Mouse (Mus musculus): ENCODE data around the gene Nop9.
"Not testable (repeated sequence)": the region's sequence is repeated elsewhere in the genome, so short reads cannot be mapped to it uniquely, and the experiment has no call there.

Nop9 gene

GRCm38 (mm10) chr14:55724411-55724871 is 21.1 kb upstream of the Nop9 start:
- in situ Hi-C loops (cut with MboI; ENCODE audit: low pct_unique_long_range_greater_than_20kb in 1 of 2, low sequenced_read_pairs in 2 of 2, unreplicated experiment in 1 of 2): no loop called here

DNA sequence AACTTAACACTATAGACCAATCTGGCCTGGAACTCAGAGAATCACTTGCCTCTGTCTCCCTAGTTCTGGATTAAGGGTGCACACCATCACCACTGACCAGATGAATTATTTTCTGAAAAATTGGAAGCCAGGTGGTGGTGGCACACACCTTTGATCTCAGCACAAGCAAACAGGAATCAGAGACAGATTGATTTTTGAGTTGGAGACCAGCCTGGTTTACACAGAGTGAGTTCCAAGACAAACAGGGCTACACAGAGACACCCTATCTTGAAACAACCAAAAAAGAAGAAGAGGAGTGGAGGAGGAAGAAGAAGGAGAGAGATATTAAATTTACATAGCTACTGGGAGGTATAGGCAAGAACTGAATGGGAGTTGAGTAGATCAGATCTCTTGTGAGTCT is 19.2 kb upstream of the Nop9 start:
- in situ Hi-C loops (cut with MboI; ENCODE audit: low pct_unique_long_range_greater_than_20kb in 1 of 2, low sequenced_read_pairs in 2 of 2, unreplicated experiment in 1 of 2): no loop called here

DNA sequence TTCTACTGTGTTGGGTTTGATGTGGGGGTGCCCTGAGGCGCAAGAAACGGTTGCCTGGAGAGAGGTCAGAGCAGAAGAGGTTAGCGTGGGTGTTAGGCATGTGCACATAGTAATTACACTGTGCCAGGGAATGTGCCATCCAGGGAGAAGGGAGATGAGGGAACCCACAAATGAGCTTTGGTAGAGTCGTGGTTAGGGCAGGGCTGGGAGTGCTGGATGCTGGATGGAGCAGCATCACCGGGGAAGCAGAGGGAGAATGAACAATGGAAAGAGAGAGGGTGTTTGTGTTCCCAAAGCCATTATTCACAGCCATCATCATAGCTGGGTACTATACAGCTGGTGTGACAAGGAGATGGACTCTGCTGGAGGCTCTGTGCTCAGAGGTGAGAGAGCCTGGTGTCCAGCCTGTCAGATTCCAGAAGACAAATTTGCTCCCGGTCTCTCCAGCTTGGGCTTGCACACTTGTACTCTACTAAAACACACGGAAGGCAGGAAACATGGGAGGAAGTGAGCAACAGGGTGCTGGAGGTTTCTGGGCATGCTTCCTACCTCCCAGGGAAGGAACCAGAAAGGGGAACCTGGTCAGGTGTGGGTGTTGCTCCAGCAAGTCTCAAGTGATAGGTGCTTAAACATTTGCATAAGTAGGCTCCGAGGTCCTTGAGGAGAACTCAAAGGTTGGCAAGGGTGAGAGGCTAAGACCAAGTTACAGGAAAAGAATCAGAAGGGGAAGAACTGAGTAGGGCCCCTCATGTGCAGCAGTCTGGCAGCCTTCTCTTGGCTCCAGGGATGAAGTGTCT is 17.4 kb upstream of the Nop9 start:
- in situ Hi-C loops (cut with MboI; ENCODE audit: low pct_unique_long_range_greater_than_20kb in 1 of 2, low sequenced_read_pairs in 2 of 2, unreplicated experiment in 1 of 2): no loop called here

- in situ Hi-C loops (cut with MboI; ENCODE audit: low pct_unique_long_range_greater_than_20kb in 1 of 2, low sequenced_read_pairs in 2 of 2, unreplicated experiment in 1 of 2): no loop called here
Observed at GRCm38 (mm10) chr14:55730116-55730515, 15.4 kb upstream of the Nop9 start.

DNA sequence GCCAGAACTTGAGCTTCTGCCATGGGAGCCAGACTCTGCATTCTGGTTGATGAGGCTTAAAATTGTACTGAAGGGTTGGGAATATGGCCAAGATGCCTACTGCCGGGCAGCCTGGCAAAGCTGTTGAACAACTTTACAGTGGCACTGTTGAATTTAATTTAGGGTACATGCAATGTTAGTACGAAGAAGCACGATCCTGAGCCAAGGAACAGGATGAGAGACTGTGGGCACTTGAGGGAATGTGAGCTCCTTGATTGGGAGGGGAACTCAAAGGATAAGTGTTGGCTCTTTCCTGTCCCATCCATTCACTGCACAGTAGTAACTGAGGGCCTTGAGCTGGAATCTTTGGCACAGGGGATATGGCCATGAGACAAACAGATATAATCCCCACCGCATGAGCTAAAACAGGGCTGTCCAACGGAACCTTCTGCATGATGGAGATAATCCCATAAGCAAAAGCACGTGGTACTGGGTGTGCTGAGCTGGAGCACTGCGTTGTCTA is 14.9 kb upstream of the Nop9 start:
- in situ Hi-C loops (cut with MboI; ENCODE audit: low pct_unique_long_range_greater_than_20kb in 1 of 2, low sequenced_read_pairs in 2 of 2, unreplicated experiment in 1 of 2): no loop called here

GRCm38 (mm10) chr14:55733889-55734288 is 11.6 kb upstream of the Nop9 start:
- in situ Hi-C loops (cut with MboI; ENCODE audit: low pct_unique_long_range_greater_than_20kb in 1 of 2, low sequenced_read_pairs in 2 of 2, unreplicated experiment in 1 of 2): no loop called here

DNA sequence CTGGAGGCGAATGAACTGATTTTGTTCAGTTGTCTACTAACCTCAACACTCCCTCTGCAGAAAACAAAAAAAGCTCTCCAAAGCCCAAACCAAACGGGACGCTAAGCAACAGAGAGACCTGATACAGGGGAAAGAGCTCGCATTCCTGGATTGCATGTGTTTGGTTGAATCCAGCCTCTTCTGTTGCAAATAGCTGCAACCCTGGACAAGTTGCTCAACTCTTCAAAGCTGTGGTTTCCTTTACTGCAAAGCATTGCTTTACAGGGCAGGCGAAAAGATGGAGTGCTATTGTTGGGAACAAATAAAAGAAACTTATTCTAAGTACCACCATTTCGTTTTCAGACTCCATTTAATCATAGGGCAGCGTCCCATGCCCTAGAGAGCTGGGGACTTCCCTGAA is 10.6 kb upstream of the Nop9 start:
- in situ Hi-C loops (cut with MboI; ENCODE audit: low pct_unique_long_range_greater_than_20kb in 1 of 2, low sequenced_read_pairs in 2 of 2, unreplicated experiment in 1 of 2): no loop called here

- in situ Hi-C loops (cut with MboI; ENCODE audit: low pct_unique_long_range_greater_than_20kb in 1 of 2, low sequenced_read_pairs in 2 of 2, unreplicated experiment in 1 of 2): no loop called here
Observed at GRCm38 (mm10) chr14:55735334-55735733, 10.2 kb upstream of the Nop9 start.

GRCm38 (mm10) chr14:55735758-55736157 is 9.7 kb upstream of the Nop9 start:
- in situ Hi-C loops (cut with MboI; ENCODE audit: low pct_unique_long_range_greater_than_20kb in 1 of 2, low sequenced_read_pairs in 2 of 2, unreplicated experiment in 1 of 2): no loop called here

DNA sequence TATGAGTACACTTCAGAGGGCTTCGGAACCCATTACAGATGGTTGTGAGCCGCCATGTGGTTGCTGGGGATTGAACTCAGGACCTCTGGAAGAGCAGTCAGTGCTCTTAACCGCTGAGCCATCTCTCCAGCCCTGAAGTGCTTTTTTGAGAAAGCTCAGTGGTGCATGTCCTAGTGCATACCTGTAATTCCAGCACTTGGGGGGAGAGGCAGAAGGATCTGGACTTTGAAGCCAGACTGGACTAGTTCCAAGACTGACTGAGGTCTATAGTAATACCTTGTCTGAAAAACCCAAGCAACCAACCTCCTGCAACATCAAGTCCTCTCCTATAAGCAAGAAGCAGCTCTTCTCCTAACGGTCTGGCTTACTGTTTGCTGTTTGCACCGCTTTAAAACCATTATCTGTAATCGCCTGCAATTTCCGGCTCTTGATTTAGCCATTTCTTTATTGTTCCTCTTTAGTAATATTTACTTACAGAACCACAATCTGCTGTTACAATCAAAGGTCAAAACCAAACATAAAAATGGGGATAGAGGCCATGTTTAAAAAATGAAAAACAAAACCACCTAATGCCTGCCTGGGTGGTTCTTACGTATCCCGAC is 8.3 kb upstream of the Nop9 start:
- in situ Hi-C loops (cut with MboI; ENCODE audit: low pct_unique_long_range_greater_than_20kb in 1 of 2, low sequenced_read_pairs in 2 of 2, unreplicated experiment in 1 of 2): no loop called here

- in situ Hi-C loops (cut with MboI; ENCODE audit: low pct_unique_long_range_greater_than_20kb in 1 of 2, low sequenced_read_pairs in 2 of 2, unreplicated experiment in 1 of 2): loop anchor here (5.0 kb wide), 1 partner anchor 61 kb away; the partner anchor contains the start of gene Tinf2 (in 2 of the 2)
Observed at GRCm38 (mm10) chr14:55743711-55744110, 1.8 kb upstream of the Nop9 start.

DNA sequence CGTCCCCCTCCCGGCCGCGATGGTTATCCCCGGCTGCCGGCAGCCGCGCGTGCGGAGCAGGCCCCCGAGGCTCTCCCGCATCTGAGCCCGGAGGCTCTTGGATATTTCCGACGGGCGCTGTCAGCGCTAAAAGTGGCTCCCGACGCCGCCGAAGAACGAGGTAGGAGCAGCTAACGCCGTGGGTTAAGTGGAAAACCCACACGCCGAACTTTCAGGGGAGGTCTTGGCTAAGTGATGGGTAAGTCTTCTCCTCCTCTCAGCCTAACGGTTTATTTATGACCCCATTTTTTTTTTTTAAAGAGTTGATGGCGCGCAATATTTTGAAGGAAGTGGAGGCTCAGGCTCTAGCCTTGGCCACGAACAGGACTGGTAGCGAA is 356 bp downstream of the Nop9 start:
- in situ Hi-C loops (cut with MboI; ENCODE audit: low pct_unique_long_range_greater_than_20kb in 1 of 2, low sequenced_read_pairs in 2 of 2, unreplicated experiment in 1 of 2): no loop called here

DNA sequence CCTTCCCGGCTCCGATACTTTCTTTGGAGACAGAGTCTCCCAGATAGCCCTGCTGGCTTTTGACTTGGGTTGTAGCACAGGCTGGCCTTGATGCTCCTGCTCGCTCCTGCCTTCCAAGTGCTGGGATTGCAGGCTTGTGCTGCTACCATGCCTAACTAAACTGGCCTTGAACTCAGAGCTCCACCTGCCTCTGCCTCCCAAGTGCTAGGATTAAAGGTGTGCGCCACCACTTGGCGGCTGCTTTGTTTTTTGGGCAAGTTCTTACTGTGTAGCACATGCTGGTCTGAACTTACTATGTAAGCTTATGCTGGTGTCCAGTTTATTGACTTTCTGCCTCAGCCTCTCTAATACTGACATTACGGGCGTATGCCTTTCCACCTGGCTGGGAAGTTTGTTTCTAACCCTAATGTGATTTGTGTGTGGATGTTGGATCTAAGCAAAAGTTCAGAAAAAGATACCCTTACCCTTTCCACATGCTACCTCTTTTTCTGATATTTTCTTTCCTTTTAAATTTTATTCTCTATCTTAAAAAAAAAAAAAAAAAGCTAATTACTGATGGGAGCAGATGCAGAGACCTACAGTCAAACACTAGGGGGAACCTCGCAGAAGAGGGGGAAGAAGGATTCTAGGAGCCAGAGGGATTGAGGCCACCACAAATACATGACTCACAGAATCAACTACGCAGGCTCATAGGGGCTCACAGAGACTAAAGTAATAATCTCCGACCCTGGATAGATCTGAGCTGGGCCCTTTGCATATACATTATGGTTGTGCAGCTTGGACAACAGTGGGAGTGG is 1.8 kb downstream of the Nop9 start:
- in situ Hi-C loops (cut with MboI; ENCODE audit: low pct_unique_long_range_greater_than_20kb in 1 of 2, low sequenced_read_pairs in 2 of 2, unreplicated experiment in 1 of 2): no loop called here

DNA sequence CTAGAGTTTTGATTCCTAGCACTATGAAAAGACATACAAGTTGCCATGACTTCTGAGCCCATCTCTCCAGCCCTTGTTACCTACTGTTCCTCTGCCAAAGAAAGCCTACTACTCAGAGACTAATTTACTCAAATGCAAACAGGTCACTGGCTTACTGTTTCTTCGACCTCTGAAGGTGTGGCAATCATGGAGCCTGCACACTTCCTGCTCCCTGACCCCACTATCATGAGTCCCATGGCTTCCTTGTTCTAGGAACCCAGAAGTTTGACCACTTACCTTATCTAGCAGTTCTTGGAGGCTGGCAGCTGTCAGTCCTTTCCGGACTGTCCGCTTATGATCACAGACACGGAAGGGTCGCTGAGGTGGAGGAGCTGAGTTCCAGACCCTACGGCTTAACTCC is 12.1 kb downstream of the Nop9 start:
- in situ Hi-C loops (cut with MboI; ENCODE audit: low pct_unique_long_range_greater_than_20kb in 1 of 2, low sequenced_read_pairs in 2 of 2, unreplicated experiment in 1 of 2): no loop called here

- in situ Hi-C loops (cut with MboI; ENCODE audit: low pct_unique_long_range_greater_than_20kb in 1 of 2, low sequenced_read_pairs in 2 of 2, unreplicated experiment in 1 of 2): no loop called here
Observed at GRCm38 (mm10) chr14:55758363-55758784, 12.9 kb downstream of the Nop9 start, which contains the start of gene Cideb. Gene Cideb, minus strand, starts transcription at chr14:55758458.

DNA sequence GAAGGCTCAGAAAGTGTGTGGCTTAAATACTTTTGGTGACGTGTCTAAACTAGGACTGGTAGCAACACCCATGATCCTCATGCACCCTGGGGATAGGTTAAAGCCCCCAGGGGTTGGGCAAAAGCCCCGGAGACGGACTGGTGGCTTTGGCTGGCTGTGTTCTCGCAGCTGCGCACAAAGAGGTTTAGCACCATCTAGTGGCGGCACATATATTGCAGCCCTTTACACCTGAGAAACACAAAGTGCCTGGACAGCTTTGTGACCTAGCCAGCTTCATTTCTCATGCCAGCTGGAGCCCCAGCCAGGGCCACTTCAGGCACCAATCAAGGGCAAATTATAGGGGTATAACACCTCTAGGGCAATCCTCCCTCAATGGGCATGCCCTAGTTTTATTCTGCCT is 14.7 kb downstream of the Nop9 start:
- in situ Hi-C loops (cut with MboI; ENCODE audit: low pct_unique_long_range_greater_than_20kb in 1 of 2, low sequenced_read_pairs in 2 of 2, unreplicated experiment in 1 of 2): not testable (repeated sequence)

DNA sequence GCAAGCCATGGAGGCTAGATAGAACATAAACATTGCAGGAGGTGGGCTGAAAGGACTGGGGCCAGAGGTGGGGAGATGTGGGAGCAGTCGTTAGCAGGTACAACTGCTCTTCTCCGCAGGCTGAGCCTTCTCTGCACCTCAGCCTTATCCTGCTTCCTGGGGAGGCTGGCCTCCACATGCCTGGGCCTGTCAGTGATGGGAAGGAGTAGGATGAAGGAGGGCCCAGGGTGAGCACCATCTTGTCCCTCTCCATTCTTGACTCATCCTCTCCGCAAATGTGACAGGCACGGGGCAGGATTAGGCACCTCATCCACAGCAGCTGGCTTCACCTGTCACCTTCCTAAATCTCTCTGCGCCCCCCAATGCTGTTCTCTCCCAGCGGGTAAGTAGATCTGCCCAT is 15.7 kb downstream of the Nop9 start, which contains the start of gene Ltb4r2:
Gene Ltb4r2 (plus strand): TSS at position 266 of the 400 bp plus-strand sequence.
- in situ Hi-C loops (cut with MboI; ENCODE audit: low pct_unique_long_range_greater_than_20kb in 1 of 2, low sequenced_read_pairs in 2 of 2, unreplicated experiment in 1 of 2): no loop called here

GRCm38 (mm10) chr14:55762001-55762821 is 16.7 kb downstream of the Nop9 start:
- in situ Hi-C loops (cut with MboI; ENCODE audit: low pct_unique_long_range_greater_than_20kb in 1 of 2, low sequenced_read_pairs in 2 of 2, unreplicated experiment in 1 of 2): no loop called here

Data from mouse embryonic stem cell (cell line).